Mouse (Mus musculus) erythroblast, adult 5-6 weeks (primary cell): ENCODE measurements at regions not wholly inside any gene's neighbourhood (a gene's known extent, or its start where the extent isn't known, plus 50 kb on each side); places are given as distances from the start of the nearest gene placed in this dataset.
A peak's percentile ranks its signal among the peaks of the same experiment; 100 is the strongest.

Experiments
- ATAC-seq: replicated peaks from 2 replicates; pipeline ENCODE4 v1.8.0; 2016; ENCODE audit warnings: moderate number of reproducible peaks, mild to moderate bottlenecking, moderate TSS enrichment, inconsistent platforms; ENCODE audit not compliant: poor library complexity, low FRiP score, severe bottlenecking

- ATAC-seq: peak; percentile 55
Measured at GRCm38 (mm10) chrY:263314-263713, 533.9 kb downstream of the Zfy1 start.
